Mouse (Mus musculus) embryonic facial prominence, embryonic 14.5 days (tissue): Measurements from ENCODE around the gene Per1. TPM values are rescaled to one million over a fixed set of nuclear protein-coding genes. Genes with fewer than 3 reads are reported as not detected.

Source experiments
- ATAC-seq: fragments of 200-750 bp; cut with Nextera tagmentation; 2 replicates; pipeline ENCODE4 v1.8.0; 2017; ENCODE audit warnings: low read depth, moderate number of reproducible peaks, moderate TSS enrichment
- DNase-seq: peaks from one replicate; pipeline ENCODE4 v3.0.0-alpha.2; 2015; ENCODE audit warnings: low spot score
- H3K27ac ChIP-seq: fragments of 300-500 bp; sonication (generic); replicated peaks from 2 replicates; pipeline ENCODE4 v1.5.1; 2014; ENCODE audit warnings: low read depth, mild to moderate bottlenecking, low read length, moderate library complexity
- H3K27me3 ChIP-seq: fragments of 300-500 bp; sonication (generic); replicated peaks from 2 replicates; pipeline ENCODE4 v1.6.1; 2014; ENCODE audit warnings: low read length; ENCODE audit not compliant: control insufficient read depth, insufficient read depth
- H3K36me3 ChIP-seq: fragments of 300-500 bp; sonication (generic); 2 replicates; pipeline ENCODE4 v1.6.1; 2014; ENCODE audit warnings: low read length, mixed read lengths; ENCODE audit not compliant: control insufficient read depth, insufficient read depth
- H3K4me1 ChIP-seq: fragments of 300-500 bp; sonication (generic); 2 replicates; pipeline ENCODE4 v1.6.1; 2014; ENCODE audit warnings: antibody characterized with exemption, low read length; ENCODE audit not compliant: control insufficient read depth, insufficient read depth
- H3K4me2 ChIP-seq: fragments of 300-500 bp; sonication (generic); 2 replicates; pipeline ENCODE4 v1.6.1; 2014; ENCODE audit warnings: low read depth, mild to moderate bottlenecking, low read length, moderate library complexity, mixed read lengths
- H3K4me3 ChIP-seq: fragments of 300-500 bp; sonication (generic); 2 replicates; pipeline ENCODE4 v1.5.1; 2014; ENCODE audit warnings: low read depth, mild to moderate bottlenecking, low read length
- H3K9ac ChIP-seq: fragments of 300-500 bp; sonication (generic); 2 replicates; pipeline ENCODE4 v1.6.1; 2014; ENCODE audit warnings: low read depth, mild to moderate bottlenecking, low read length, moderate library complexity, mixed read lengths
- H3K9me3 ChIP-seq: fragments of 300-500 bp; sonication (generic); 2 replicates; pipeline ENCODE4 v1.6.1; 2016; ENCODE audit warnings: low read length; ENCODE audit not compliant: control insufficient read depth
- WGBS: fragments of 180-500 bp; shearing (Covaris S2); extraction: QIAGEN DNeasy Blood & Tissue Kit; methylation state at CpG from one replicate; pipeline ENCODE4 v1.1.7; 2014; 5-methylcytosine and 5-hydroxymethylcytosine counted together
- polyA plus RNA-seq: library from polyadenylated mRNA; unstranded; fragments of >200 nt; fragmentation: Nextera tagmentation; extraction: Ambion mirVana; gene quantifications from 2 replicates; pipeline ENCODE4 v1.2.1, GENCODE M21; 2014

Gene Per1
- polyA plus RNA-seq, 1 experiment from 2014 or later: 28.2 TPM

- Histone ChIP-seq H3K36me3 (peaks cover 40% of the 10 kb centered on the region), H3K4me2 (no peak overlapping the region), H3K4me3 (no peak overlapping the region), H3K9me3 (no peaks in the 10 kb centered on the region), H3K9ac (no peak overlapping the region), H3K27ac (no peak overlapping the region), H3K27me3 (no peaks in the 10 kb centered on the region), H3K4me1 (peaks cover 5% of the 10 kb centered on the region)
- ATAC-seq (no peak), DNase-seq (no peak)
- WGBS: 76% methylated on average over 3 of the region's 3 CpGs
Observed at GRCm38 (mm10) chr11:69053848-69054247, 41.2 kb upstream of the Per1 start.

DNA sequence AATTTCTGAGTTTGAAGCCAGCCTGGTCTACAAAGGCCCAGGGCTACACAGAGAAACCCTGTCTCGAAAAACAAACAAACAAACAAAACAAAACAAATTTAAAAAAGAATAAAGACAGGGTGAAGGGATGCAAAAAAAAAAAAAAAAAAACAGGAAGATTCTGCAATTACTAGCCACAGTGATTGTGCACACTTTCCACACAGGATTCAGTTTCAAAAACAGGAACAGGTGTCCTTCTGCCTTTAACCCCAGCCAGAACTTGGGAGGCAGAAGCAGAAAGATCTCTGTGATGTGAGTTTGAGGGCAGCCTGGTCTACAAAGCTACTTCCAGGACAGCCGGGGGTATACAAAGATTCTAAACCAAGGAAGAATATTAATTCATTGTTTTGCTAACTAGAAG, 36.8 kb upstream of the Per1 start:
- ATAC-seq (no peak), DNase-seq (no peak)
- Histone ChIP-seq H3K27me3 (no peaks in the 10 kb centered on the region), H3K9me3 (no peaks in the 10 kb centered on the region), H3K9ac (peak overlapping the region; percentile 76), H3K27ac (peak overlapping the region; percentile 82), H3K4me3 (peak overlapping the region; percentile 97), H3K36me3 (peaks cover 6% of the 10 kb centered on the region; the same call in 1 of the 2 replicates), H3K4me1 (peaks cover 19% of the 10 kb centered on the region), H3K4me2 (peak overlapping the region; percentile 75)
- 82% methylated on average over 2 of the region's 2 CpGs for WGBS

- H3K36me3 ChIP-seq: peaks cover 6% of the 10 kb centered on the region; the same call in 1 of the 2 replicates
- H3K4me1 ChIP-seq: peaks cover 19% of the 10 kb centered on the region
- H3K4me3 ChIP-seq: peak overlapping the region; percentile 97
- peak overlapping the region; percentile 82 for H3K27ac ChIP-seq
- no peak for DNase-seq
- ATAC-seq: no peak
- peak overlapping the region; percentile 75 for H3K4me2 ChIP-seq
- no peaks in the 10 kb centered on the region for H3K9me3 ChIP-seq
- H3K27me3 ChIP-seq: no peaks in the 10 kb centered on the region
- peak overlapping the region; percentile 76 for H3K9ac ChIP-seq
- 1% methylated on average over 19 of the region's 19 CpGs for WGBS
Observed at GRCm38 (mm10) chr11:69058729-69059356, 36.2 kb upstream of the Per1 start.

- H3K4me1 ChIP-seq: peaks cover 19% of the 10 kb centered on the region
- WGBS: under 1% methylated on average over 59 of the region's 64 CpGs
- peak within 1 kb of the TSS; percentile 86 for H3K27ac ChIP-seq
- H3K4me2 ChIP-seq: peak within 1 kb of the TSS; percentile 96
- H3K36me3 ChIP-seq: 0 out of 2 replicates have a peak, but pooled peaks cover under 1% of the 10 kb centered on the region
- DNase-seq (peak; percentile 99), ATAC-seq (peak; percentile 93)
- H3K4me3 ChIP-seq: peak within 1 kb of the TSS; percentile 97
- H3K9ac ChIP-seq: peak within 1 kb of the TSS; percentile 90
- no peaks in the 10 kb centered on the region for H3K9me3 ChIP-seq
- no peaks in the 10 kb centered on the region for H3K27me3 ChIP-seq
Observed at GRCm38 (mm10) chr11:69059357-69059974, 35.6 kb upstream of the Per1 start, which contains the start of gene Borcs6. Borcs6 (plus strand) TSS chr11:69059717.

GRCm38 (mm10) chr11:69059975-69060411, 35.0 kb upstream of the Per1 start:
- no peaks in the 10 kb centered on the region for H3K9me3 ChIP-seq
- H3K9ac ChIP-seq: peak overlapping the region; percentile 90
- H3K4me2 ChIP-seq: peak overlapping the region; percentile 96
- 0% methylated on average over 17 of the region's 49 CpGs for WGBS
- H3K27me3 ChIP-seq: no peaks in the 10 kb centered on the region
- DNase-seq (peak; percentile 31), ATAC-seq (peak; percentile 3; the same call in 1 of the 2 replicates)
- H3K4me1 ChIP-seq: peaks cover 19% of the 10 kb centered on the region
- H3K36me3 ChIP-seq: no peaks in the 10 kb centered on the region
- peak overlapping the region; percentile 97 for H3K4me3 ChIP-seq
- H3K27ac ChIP-seq: peak overlapping the region; percentile 86

DNA sequence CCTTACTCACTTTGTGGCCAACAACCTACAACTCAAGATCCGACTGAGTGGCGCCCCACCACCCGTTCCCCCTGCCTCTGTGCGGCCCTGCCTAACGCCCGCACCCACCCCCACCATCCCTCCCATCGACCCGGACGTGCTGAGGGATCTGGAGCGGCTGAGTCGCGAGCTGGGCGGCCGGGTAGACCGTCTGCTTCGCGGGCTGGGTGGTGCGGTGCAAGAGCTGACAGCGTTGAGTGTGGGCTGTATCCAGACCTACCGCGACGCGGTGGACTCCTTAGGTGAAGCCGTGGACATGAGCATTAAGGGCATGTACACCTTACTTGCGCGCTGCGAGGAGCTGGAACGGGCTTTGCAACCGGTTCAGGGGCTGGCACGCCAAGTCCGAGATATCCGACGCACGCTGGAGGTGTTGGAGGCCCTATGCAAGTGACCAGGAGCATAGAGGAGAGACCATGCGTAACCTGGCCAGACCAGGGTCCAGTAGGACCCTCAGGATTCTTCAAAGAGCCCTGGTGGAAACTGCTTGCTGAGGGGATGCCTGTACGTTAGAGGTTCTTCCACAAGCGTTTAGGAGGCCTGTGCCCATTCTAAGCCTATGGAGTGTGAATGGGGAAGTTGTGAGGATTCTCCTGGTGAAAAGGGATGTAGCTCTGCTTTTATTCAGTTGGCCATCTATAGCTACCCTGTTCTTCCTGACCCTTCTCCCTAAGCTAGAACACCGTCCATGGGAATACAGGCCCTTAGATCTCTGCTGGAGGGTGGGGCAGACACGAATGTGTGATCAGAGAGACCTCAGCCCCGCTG, 34.4 kb upstream of the Per1 start:
- peak overlapping the region; percentile 96 for H3K4me2 ChIP-seq
- H3K4me1 ChIP-seq: peaks cover 19% of the 10 kb centered on the region
- ATAC-seq (no peak), DNase-seq (no peak)
- 1% methylated on average over 39 of the region's 40 CpGs for WGBS
- peak overlapping the region; percentile 86 for H3K27ac ChIP-seq
- H3K36me3 ChIP-seq: no peaks in the 10 kb centered on the region
- no peaks in the 10 kb centered on the region for H3K9me3 ChIP-seq
- H3K9ac ChIP-seq: peak overlapping the region; percentile 90
- no peaks in the 10 kb centered on the region for H3K27me3 ChIP-seq
- peak overlapping the region; percentile 97 for H3K4me3 ChIP-seq

GRCm38 (mm10) chr11:69061255-69061912, 33.6 kb upstream of the Per1 start:
- Histone ChIP-seq H3K4me3 (peak overlapping the region; percentile 97), H3K9me3 (no peaks in the 10 kb centered on the region), H3K4me2 (peak overlapping the region; percentile 96), H3K36me3 (no peaks in the 10 kb centered on the region), H3K27ac (no peak overlapping the region), H3K27me3 (no peaks in the 10 kb centered on the region), H3K9ac (peak overlapping the region; percentile 90), H3K4me1 (peaks cover 24% of the 10 kb centered on the region)
- 13% methylated on average over 17 of the region's 17 CpGs for WGBS
- DNase-seq: no peak
- no peak for ATAC-seq

- no peaks in the 10 kb centered on the region for H3K27me3 ChIP-seq
- DNase-seq (peak; percentile 78), ATAC-seq (no peak; the same call in 1 of the 2 replicates)
- H3K4me1 ChIP-seq: peaks cover 24% of the 10 kb centered on the region
- H3K4me2 ChIP-seq: peak overlapping the region; percentile 96
- under 1% methylated on average over 17 of the region's 17 CpGs for WGBS
- no peaks in the 10 kb centered on the region for H3K36me3 ChIP-seq
- H3K27ac ChIP-seq: peak overlapping the region; percentile 73; the same call in 1 of the 2 replicates
- no peak overlapping the region for H3K9ac ChIP-seq
- peak overlapping the region; percentile 97 for H3K4me3 ChIP-seq
- no peaks in the 10 kb centered on the region for H3K9me3 ChIP-seq
Observed at GRCm38 (mm10) chr11:69062194-69062760, 32.7 kb upstream of the Per1 start.
